Mouse (Mus musculus): ENCODE results near the gene Fam192a.

The Fam192a gene

GRCm38 (mm10) chr8:94574159-94574907 lies 27.5 kb downstream of the Fam192a start:
- DNase-seq (ENCODE audit: extremely low spot score, low read depth, low spot score) = no peak

GRCm38 (mm10) chr8:94571896-94572295 lies 29.9 kb downstream of the Fam192a start:
- DNase-seq (ENCODE audit: extremely low spot score, low read depth, low spot score) = no peak

GRCm38 (mm10) chr8:94569419-94569818 lies 32.4 kb downstream of the Fam192a start:
- no peak for DNase-seq (ENCODE audit: extremely low spot score, low read depth, low spot score)

GRCm38 (mm10) chr8:94568098-94568497 lies 33.7 kb downstream of the Fam192a start:
- DNase-seq (ENCODE audit: extremely low spot score, low read depth, low spot score) = no peak

- no peak for DNase-seq (ENCODE audit: extremely low spot score, low read depth, low spot score)
These were observed 34.5 kb downstream of the Fam192a start for GRCm38 (mm10) chr8:94567159-94567849.

- DNase-seq (ENCODE audit: extremely low spot score, low read depth, low spot score) = no peak
These were observed 35.2 kb downstream of the Fam192a start for GRCm38 (mm10) chr8:94566446-94567158.

- no peak for DNase-seq (ENCODE audit: extremely low spot score, low read depth, low spot score)
These were observed 35.8 kb downstream of the Fam192a start for GRCm38 (mm10) chr8:94566033-94566432.

GRCm38 (mm10) chr8:94564421-94564820 lies 37.4 kb downstream of the Fam192a start:
- DNase-seq (ENCODE audit: extremely low spot score, low read depth, low spot score) = no peak

- no peak for DNase-seq (ENCODE audit: extremely low spot score, low read depth, low spot score)
These were observed 40.5 kb downstream of the Fam192a start for GRCm38 (mm10) chr8:94561256-94561655.

- no peak for DNase-seq (ENCODE audit: extremely low spot score, low read depth, low spot score)
These were observed 44.5 kb downstream of the Fam192a start for GRCm38 (mm10) chr8:94557281-94557680.

- no peak for DNase-seq (ENCODE audit: extremely low spot score, low read depth, low spot score)
These were observed 49.1 kb downstream of the Fam192a start for GRCm38 (mm10) chr8:94552696-94553095.

- no peak for DNase-seq (ENCODE audit: extremely low spot score, low read depth, low spot score)
These were observed 50.0 kb downstream of the Fam192a start for GRCm38 (mm10) chr8:94551471-94552422.

- no peak for DNase-seq (ENCODE audit: extremely low spot score, low read depth, low spot score)
These were observed 51.8 kb downstream of the Fam192a start for GRCm38 (mm10) chr8:94549998-94550397.

GRCm38 (mm10) chr8:94549482-94549881 lies 52.3 kb downstream of the Fam192a start:
- no peak for DNase-seq (ENCODE audit: extremely low spot score, low read depth, low spot score)

GRCm38 (mm10) chr8:94549041-94549440 lies 52.8 kb downstream of the Fam192a start:
- DNase-seq (ENCODE audit: extremely low spot score, low read depth, low spot score) = no peak

- no peak for DNase-seq (ENCODE audit: extremely low spot score, low read depth, low spot score)
These were observed 57.8 kb downstream of the Fam192a start for GRCm38 (mm10) chr8:94543981-94544380.

- no peak for DNase-seq (ENCODE audit: extremely low spot score, low read depth, low spot score)
These were observed 60.7 kb downstream of the Fam192a start for GRCm38 (mm10) chr8:94540889-94541795.

- no peak for DNase-seq (ENCODE audit: extremely low spot score, low read depth, low spot score)
These were observed 61.8 kb downstream of the Fam192a start for GRCm38 (mm10) chr8:94540025-94540424.

GRCm38 (mm10) chr8:94537456-94537855 lies 64.3 kb downstream of the Fam192a start:
- no peak for DNase-seq (ENCODE audit: extremely low spot score, low read depth, low spot score)

GRCm38 (mm10) chr8:94535631-94536030 lies 66.2 kb downstream of the Fam192a start:
- DNase-seq (ENCODE audit: extremely low spot score, low read depth, low spot score) = no peak

All from hindlimb bud, embryonic 11.5 days (tissue).